Mouse (Mus musculus) ES-E14 (cell line): ENCODE measurements around the gene Fam118b.

Experiments used
- CHD2 ChIP-seq: IDR thresholded peaks from 2 replicates; pipeline ENCODE4 v1.6.1; 2014; ENCODE audit warnings: mild to moderate bottlenecking, low read depth, low read length, inconsistent platforms
- ZNF384 ChIP-seq: IDR thresholded peaks from 2 replicates; pipeline ENCODE4 v1.6.1; 2012; ENCODE audit warnings: low read depth, low read length, inconsistent platforms

DNA sequence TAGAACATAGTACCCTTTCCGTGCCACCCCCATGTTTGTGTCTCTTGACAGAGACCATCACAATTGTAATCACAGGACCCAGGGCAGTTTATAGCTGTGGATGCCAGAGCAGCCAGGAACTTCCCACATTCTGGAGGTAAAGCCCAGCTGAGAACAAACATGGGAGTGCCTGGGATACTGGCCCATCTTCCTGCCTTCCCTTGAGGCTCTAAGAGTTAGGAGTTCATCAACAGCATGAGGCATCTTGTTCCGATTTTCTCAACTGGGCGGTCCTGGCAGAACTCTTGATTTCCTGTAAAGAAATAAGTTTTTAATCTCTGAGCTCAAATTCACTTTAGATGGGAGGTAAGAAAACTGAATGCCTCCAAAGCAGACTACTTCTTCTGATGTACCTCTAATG is 34.6 kb upstream of the Fam118b start:
- TF ChIP-seq ZNF384 (no peak), CHD2 (no peak)
